Mouse (Mus musculus) G1E (cell line): Measurements from ENCODE around the gene Lhx2.

Experiments used
- CTCF ChIP-seq: IDR thresholded peaks from 2 replicates; pipeline ENCODE4 v1.5.1; 2012; ENCODE audit warnings: low read depth, low read length, inconsistent platforms, mixed read lengths
- GATA1 ChIP-seq: IDR thresholded peaks from 2 replicates; pipeline ENCODE4 v1.6.1; 2012; ENCODE audit warnings: borderline replicate concordance, low read length, inconsistent platforms, mixed read lengths
- GATA2 ChIP-seq: IDR thresholded peaks from 2 replicates; pipeline ENCODE4 v1.6.1; 2012; ENCODE audit warnings: low read depth, low read length, inconsistent platforms, borderline replicate concordance
- POLR2AphosphoS5 ChIP-seq: IDR thresholded peaks from 2 replicates; pipeline ENCODE4 v1.6.1; 2012; ENCODE audit warnings: low read depth, low read length, inconsistent platforms; ENCODE audit not compliant: insufficient replicate concordance
- TAL1 ChIP-seq: conservative IDR thresholded peaks from 2 replicates; pipeline ENCODE4 v1.6.1; 2012; ENCODE audit warnings: low read depth, low read length, inconsistent platforms, mixed read lengths

DNA sequence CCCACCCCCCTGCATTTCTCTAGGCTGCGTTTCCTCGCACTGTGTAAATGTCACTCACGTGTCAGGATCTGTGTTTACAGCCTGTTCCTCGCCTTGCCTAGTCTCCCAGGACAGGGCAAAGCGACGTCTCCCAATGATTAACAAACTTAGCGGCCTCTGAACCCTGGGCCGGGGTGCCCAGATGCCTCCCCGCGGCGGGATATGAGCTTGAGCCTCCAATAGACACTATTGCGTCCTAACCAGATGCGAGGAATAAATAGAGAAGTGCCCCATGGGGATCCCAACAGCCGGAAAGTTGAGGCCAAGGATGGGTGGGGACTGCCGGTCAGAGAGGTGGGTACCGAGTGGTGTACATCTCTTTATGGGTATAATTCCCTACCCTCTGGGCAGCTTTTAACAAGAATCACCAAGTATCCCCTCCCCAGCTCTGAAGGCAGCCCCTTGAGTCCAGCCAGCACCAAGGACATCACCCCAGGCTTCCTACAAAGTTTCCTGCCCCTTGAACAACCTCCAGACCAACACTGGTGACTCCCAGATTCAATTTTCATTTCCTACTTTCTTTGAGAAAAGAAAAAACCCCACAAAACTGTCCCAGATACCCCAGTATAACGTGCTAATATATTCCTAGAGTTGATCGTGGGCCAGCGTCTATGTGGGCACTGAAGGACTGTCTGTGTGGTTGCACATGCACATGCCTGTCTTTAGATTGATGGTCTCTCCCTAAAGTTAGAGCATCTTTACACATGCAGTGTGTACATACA is 9.8 kb downstream of the Lhx2 start:
- TF ChIP-seq CTCF = no peak
- no peak for TF ChIP-seq GATA1
- no peak for TF ChIP-seq TAL1
- no peak for TF ChIP-seq POLR2AphosphoS5
- TF ChIP-seq GATA2 = no peak
